Mouse (Mus musculus): ENCODE measurements at regions not wholly inside any gene's neighbourhood (a gene's known extent, or its start where the extent isn't known, plus 50 kb on each side); places are given as distances from the start of the nearest gene placed in this dataset.

GRCm38 (mm10) chr14:123081016-123081714 is 97.3 kb upstream of the Tmtc4 start:
- TF ChIP-seq CTCF (IDR thresholded peaks at IDR 0.05; ENCODE audit: low read depth) (no peak), EP300 (IDR thresholded peaks at IDR 0.05; ENCODE audit: low read depth) (no peak)

Measured in liver, embryonic 14.5 days (tissue).